Mouse (Mus musculus) neural tube, embryonic 15.5 days (tissue): ENCODE results near the gene Oog4. TPM values are rescaled to one million over a fixed set of nuclear protein-coding genes. Genes with fewer than 3 reads are reported as not detected.
A peak's percentile ranks its signal among the peaks of the same experiment; 100 is the strongest.
"Not testable (repeated sequence)": the region's sequence is repeated elsewhere in the genome, so short reads cannot be mapped to it uniquely, and the experiment has no call there.

Source experiments
- ATAC-seq: fragments of 200-750 bp; cut with Nextera tagmentation; 2 replicates; pipeline ENCODE4 v1.8.0; 2017; ENCODE audit warnings: mild to moderate bottlenecking, moderate TSS enrichment, moderate library complexity; ENCODE audit not compliant: low FRiP score
- H3K27ac ChIP-seq: fragments of 300-500 bp; sonication (generic); replicated peaks from 2 replicates; pipeline ENCODE4 v1.5.1; 2015; ENCODE audit warnings: mild to moderate bottlenecking, inconsistent platforms
- H3K27me3 ChIP-seq: fragments of 300-500 bp; sonication (generic); replicated peaks from 2 replicates; pipeline ENCODE4 v1.6.1; 2015; ENCODE audit warnings: inconsistent platforms
- H3K36me3 ChIP-seq: fragments of 300-500 bp; sonication (generic); 2 replicates; pipeline ENCODE4 v1.6.1; 2015; ENCODE audit warnings: inconsistent platforms
- H3K4me1 ChIP-seq: fragments of 300-500 bp; sonication (generic); 2 replicates; pipeline ENCODE4 v1.6.1; 2015; ENCODE audit warnings: inconsistent platforms
- H3K4me2 ChIP-seq: fragments of 300-500 bp; sonication (generic); 2 replicates; pipeline ENCODE4 v1.6.1; 2015; ENCODE audit warnings: inconsistent platforms, mild to moderate bottlenecking, moderate library complexity
- H3K4me3 ChIP-seq: fragments of 300-500 bp; sonication (generic); replicated peaks from 2 replicates; pipeline ENCODE4 v1.5.1; 2015; ENCODE audit warnings: mild to moderate bottlenecking, inconsistent platforms
- H3K9ac ChIP-seq: fragments of 300-500 bp; sonication (generic); replicated peaks from 2 replicates; pipeline ENCODE4 v1.6.1; 2015; ENCODE audit warnings: mild to moderate bottlenecking, inconsistent platforms
- H3K9me3 ChIP-seq: fragments of 300-500 bp; sonication (generic); replicated peaks from 2 replicates; pipeline ENCODE4 v1.6.1; 2016; ENCODE audit warnings: inconsistent platforms
- WGBS: fragments of 180-500 bp; shearing (Covaris S2); methylation state at CpG from one replicate; pipeline ENCODE4 v1.1.7; 2015; ENCODE audit warnings: mixed read lengths; 5-methylcytosine and 5-hydroxymethylcytosine counted together
- polyA plus RNA-seq: library from polyadenylated mRNA; unstranded; fragments of >200 nt; fragmentation: Nextera tagmentation; extraction: Ambion mirVana; gene quantifications from 2 replicates; pipeline ENCODE4 v1.2.1, GENCODE M21; 2015

Oog4 gene
- not detected in 2 replicates for polyA plus RNA-seq

- Histone ChIP-seq H3K4me1 (no peaks in the 10 kb centered on the region), H3K4me2 (no peak within 1 kb of the TSS), H3K9me3 (no peaks in the 10 kb centered on the region), H3K4me3 (no peak within 1 kb of the TSS), H3K27ac (no peak within 1 kb of the TSS), H3K9ac (no peak within 1 kb of the TSS), H3K36me3 (no peaks in the 10 kb centered on the region), H3K27me3 (no peaks in the 10 kb centered on the region)
- 81% methylated on average over 3 of the region's 3 CpGs for WGBS
- no peak for ATAC-seq
Observed at GRCm38 (mm10) chr4:143450224-143450623, at the start of gene Oog4. Oog4 (minus strand) TSS chr4:143450324.

- WGBS: 73% methylated on average over 5 of the region's 5 CpGs
Observed at GRCm38 (mm10) chr4:143426770-143427169, 23.4 kb downstream of the Oog4 start.

GRCm38 (mm10) chr4:143414121-143414520 lies 36.0 kb downstream of the Oog4 start:
- WGBS: 97% methylated on average over 3 of the region's 3 CpGs
- no peaks in the 10 kb centered on the region for H3K9me3 ChIP-seq
- peaks cover 8% of the 10 kb centered on the region for H3K4me1 ChIP-seq
- H3K4me3 ChIP-seq: no peak overlapping the region
- H3K36me3 ChIP-seq: peaks cover 50% of the 10 kb centered on the region
- H3K9ac ChIP-seq: no peak overlapping the region
- H3K4me2 ChIP-seq: no peak overlapping the region
- peaks cover 4% of the 10 kb centered on the region; the same call in 1 of the 2 replicates for H3K27me3 ChIP-seq
- no peak for ATAC-seq
- no peak overlapping the region for H3K27ac ChIP-seq

More at GRCm38 (mm10) chr4:143426770-143427169, 23.4 kb downstream of the Oog4 start:
- H3K9ac ChIP-seq, H3K4me2 ChIP-seq, H3K36me3 ChIP-seq, H3K27me3 ChIP-seq, H3K9me3 ChIP-seq, H3K27ac ChIP-seq, ATAC-seq, H3K4me3 ChIP-seq, H3K4me1 ChIP-seq: not testable (repeated sequence)

GRCm38 (mm10) chr4:143413621-143414020 lies 36.5 kb downstream of the Oog4 start:
- Histone ChIP-seq H3K27ac (no peak overlapping the region), H3K36me3 (peaks cover 45% of the 10 kb centered on the region), H3K4me2 (peak overlapping the region; percentile 67; the same call in 1 of the 2 replicates), H3K27me3 (peaks cover 6% of the 10 kb centered on the region; the same call in 1 of the 2 replicates), H3K9ac (no peak overlapping the region), H3K9me3 (no peaks in the 10 kb centered on the region), H3K4me1 (peaks cover 8% of the 10 kb centered on the region), H3K4me3 (no peak overlapping the region)
- no peak for ATAC-seq
- 96% methylated on average over 1 of the region's 1 CpGs for WGBS

- WGBS: under 1% methylated on average over 50 of the region's 50 CpGs
- peak within 1 kb of the TSS; percentile 67 for H3K4me2 ChIP-seq
- peaks cover 6% of the 10 kb centered on the region; the same call in 1 of the 2 replicates for H3K27me3 ChIP-seq
- peaks cover 8% of the 10 kb centered on the region for H3K4me1 ChIP-seq
- H3K4me3 ChIP-seq: peak within 1 kb of the TSS; percentile 64
- H3K9me3 ChIP-seq: no peaks in the 10 kb centered on the region
- peak within 1 kb of the TSS; percentile 95 for H3K27ac ChIP-seq
- H3K9ac ChIP-seq: peak within 1 kb of the TSS; percentile 60
- peak; percentile 95 for ATAC-seq
- peaks cover 34% of the 10 kb centered on the region for H3K36me3 ChIP-seq
Observed at GRCm38 (mm10) chr4:143412219-143413092, 37.7 kb downstream of the Oog4 start, which contains the start of gene Pramef8. Pramef8 (plus strand) TSS chr4:143412426.

- WGBS: 64% methylated on average over 5 of the region's 5 CpGs
- Histone ChIP-seq H3K36me3 (peaks cover 26% of the 10 kb centered on the region), H3K27me3 (peaks cover 6% of the 10 kb centered on the region; the same call in 1 of the 2 replicates), H3K9me3 (no peaks in the 10 kb centered on the region), H3K27ac (peak overlapping the region; percentile 95), H3K4me3 (peak overlapping the region; percentile 64), H3K4me2 (peak overlapping the region; percentile 56), H3K9ac (peak overlapping the region; percentile 34; the same call in 1 of the 2 replicates), H3K4me1 (peaks cover 8% of the 10 kb centered on the region)
- peak; percentile 12 for ATAC-seq
Observed at GRCm38 (mm10) chr4:143411566-143412218, 38.4 kb downstream of the Oog4 start.

GRCm38 (mm10) chr4:143394181-143394580 lies 55.9 kb downstream of the Oog4 start, which contains the start of gene Pramel1:
Pramel1 (plus strand) TSS chr4:143394428.
- no peak within 1 kb of the TSS for H3K9ac ChIP-seq
- no peak for ATAC-seq
- no peak within 1 kb of the TSS for H3K27ac ChIP-seq
- H3K9me3 ChIP-seq: no peaks in the 10 kb centered on the region
- no peaks in the 10 kb centered on the region for H3K36me3 ChIP-seq
- no peaks in the 10 kb centered on the region for H3K27me3 ChIP-seq
- H3K4me3 ChIP-seq: no peak within 1 kb of the TSS
- no peak within 1 kb of the TSS for H3K4me2 ChIP-seq
- 80% methylated on average over 26 of the region's 26 CpGs for WGBS
- no peaks in the 10 kb centered on the region for H3K4me1 ChIP-seq

GRCm38 (mm10) chr4:143388955-143389702 lies 61.0 kb downstream of the Oog4 start:
- Histone ChIP-seq H3K4me3 (peak overlapping the region; percentile 40), H3K27me3 (no peaks in the 10 kb centered on the region), H3K36me3 (no peaks in the 10 kb centered on the region), H3K27ac (no peak overlapping the region), H3K4me2 (peak overlapping the region; percentile 69), H3K4me1 (no peaks in the 10 kb centered on the region), H3K9me3 (no peaks in the 10 kb centered on the region), H3K9ac (peak overlapping the region; percentile 30; the same call in 1 of the 2 replicates)
- peak; percentile 90 for ATAC-seq
- 15% methylated on average over 28 of the region's 43 CpGs for WGBS

Other genes starting within 250 kb of the Oog4 start
- gene Prdm2, start 237.3 kb downstream of the Oog4 start, polyA plus RNA-seq: 12.7 and 13.2 TPM in 2 replicates
- 25.5 and 29.0 TPM in 2 replicates for gene Pdpn, start 150.8 kb downstream of the Oog4 start, polyA plus RNA-seq
- gene Lrrc38, start 100.6 kb downstream of the Oog4 start, polyA plus RNA-seq: 0.59 and 0.70 TPM in 2 replicates
- gene Pramel1, start 55.9 kb downstream of the Oog4 start, polyA plus RNA-seq: not detected in 2 replicates
- 17.7 and 20.7 TPM in 2 replicates for gene Pramef8, start 37.9 kb downstream of the Oog4 start, polyA plus RNA-seq
- gene Gm13043, start 61.0 kb upstream of the Oog4 start, polyA plus RNA-seq: not detected in 2 replicates
- gene Gm13040, start 85.6 kb upstream of the Oog4 start, polyA plus RNA-seq: not detected in 2 replicates
- gene BC080695, start 101.4 kb upstream of the Oog4 start, polyA plus RNA-seq: not detected in 2 replicates
- gene Gm13057, start 101.4 kb upstream of the Oog4 start, polyA plus RNA-seq: not detected in 2 replicates
- gene Gm13083, start 164.7 kb upstream of the Oog4 start, polyA plus RNA-seq: not detected in 2 replicates
- not detected in 2 replicates for gene Gm13088, start 206.9 kb upstream of the Oog4 start, polyA plus RNA-seq